Mouse (Mus musculus): Measurements from ENCODE around the gene Dgke.
A peak's percentile ranks its signal among the peaks of the same experiment; 100 is the strongest.
"Not testable (repeated sequence)": the region's sequence is repeated elsewhere in the genome, so short reads cannot be mapped to it uniquely, and the experiment has no call there.

Dgke gene

GRCm38 (mm10) chr11:89066750-89067149 lies at the start of gene Dgke:
TSS of gene Dgke (minus strand) at chr11:89066850.
- no peak for DNase-seq

DNA sequence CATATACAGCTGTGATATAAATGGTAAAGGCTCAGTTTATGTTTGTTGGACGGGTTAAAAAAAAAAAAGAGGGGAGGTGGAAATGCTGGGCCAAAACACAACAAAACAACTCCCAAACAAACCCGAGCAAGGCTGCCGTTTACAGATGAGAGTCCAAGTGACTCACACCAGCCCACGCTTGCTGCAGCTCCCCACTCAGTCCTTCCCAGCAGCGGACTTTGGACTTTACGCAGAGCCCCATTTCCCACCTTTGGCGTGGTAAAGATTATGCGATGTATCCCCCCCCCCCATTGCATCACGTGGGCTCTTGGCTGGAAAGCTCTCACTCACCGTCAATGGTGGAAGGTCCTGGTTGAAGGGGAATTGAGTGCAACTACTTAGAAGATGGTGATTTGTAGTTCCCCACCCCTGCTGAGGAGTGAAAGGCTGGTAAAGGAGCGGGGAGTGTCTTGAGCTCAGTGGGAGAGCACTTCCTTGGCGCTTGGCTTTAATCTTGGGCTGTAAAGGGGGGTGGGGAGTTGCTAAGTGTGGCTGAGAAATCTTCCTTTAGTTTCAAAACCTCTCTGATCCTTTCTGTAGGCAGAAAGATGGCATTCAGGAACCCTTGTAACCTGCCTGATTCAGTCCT lies 40.6 kb upstream of the Dgke start:
- DNase-seq = no peak

GRCm38 (mm10) chr11:89105823-89106222 lies 39.2 kb upstream of the Dgke start:
- peak in 1 of 2 experiments; percentile 21 for DNase-seq

GRCm38 (mm10) chr11:89105211-89105610 lies 38.6 kb upstream of the Dgke start:
- no peak for DNase-seq

DNA sequence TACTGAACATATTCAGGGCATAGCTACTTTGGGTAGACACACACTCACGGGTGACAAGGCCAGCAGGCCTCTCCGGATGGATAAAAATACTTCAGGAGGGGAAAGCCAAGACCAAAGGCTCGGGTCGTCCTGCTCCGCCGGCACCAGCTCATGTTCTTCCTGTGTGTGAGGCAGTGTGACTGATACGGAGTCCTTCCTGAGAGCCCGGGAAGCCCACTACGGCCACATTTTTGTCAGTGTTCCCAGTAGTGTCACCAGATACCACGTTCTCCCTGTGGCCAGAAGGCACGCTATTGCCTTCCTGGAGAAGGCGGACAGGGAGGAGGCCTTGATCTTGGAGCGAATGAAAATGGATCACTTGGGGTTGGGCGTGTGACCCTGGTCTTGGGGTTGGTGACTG lies 36.5 kb upstream of the Dgke start:
- no peak for DNase-seq

- peak; percentile 62 to 66 for DNase-seq
Observed at GRCm38 (mm10) chr11:89100826-89101321, 34.2 kb upstream of the Dgke start.

DNA sequence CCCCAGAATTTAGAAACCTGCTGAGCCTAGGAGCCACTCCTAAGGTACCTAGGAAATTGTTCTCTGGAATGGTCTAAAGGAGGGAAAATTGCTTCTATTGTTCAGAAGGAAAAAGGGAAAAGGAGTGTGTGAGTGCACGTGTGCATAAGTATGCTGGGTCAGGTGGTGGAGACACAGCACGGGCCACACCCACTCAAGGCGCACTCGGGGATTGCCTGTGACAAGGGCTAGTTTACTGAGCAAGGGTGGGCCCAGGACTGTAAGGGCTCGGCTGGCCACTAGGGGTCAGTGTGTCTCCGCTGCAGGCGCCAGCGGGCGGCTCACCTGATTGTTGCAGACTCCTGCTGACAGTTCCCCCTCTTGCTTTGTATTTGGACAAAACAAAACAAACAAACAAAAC lies 33.8 kb upstream of the Dgke start:
- peak; percentile 87 to 91 for DNase-seq

GRCm38 (mm10) chr11:89098930-89099329 lies 32.3 kb upstream of the Dgke start:
- DNase-seq = no peak

DNA sequence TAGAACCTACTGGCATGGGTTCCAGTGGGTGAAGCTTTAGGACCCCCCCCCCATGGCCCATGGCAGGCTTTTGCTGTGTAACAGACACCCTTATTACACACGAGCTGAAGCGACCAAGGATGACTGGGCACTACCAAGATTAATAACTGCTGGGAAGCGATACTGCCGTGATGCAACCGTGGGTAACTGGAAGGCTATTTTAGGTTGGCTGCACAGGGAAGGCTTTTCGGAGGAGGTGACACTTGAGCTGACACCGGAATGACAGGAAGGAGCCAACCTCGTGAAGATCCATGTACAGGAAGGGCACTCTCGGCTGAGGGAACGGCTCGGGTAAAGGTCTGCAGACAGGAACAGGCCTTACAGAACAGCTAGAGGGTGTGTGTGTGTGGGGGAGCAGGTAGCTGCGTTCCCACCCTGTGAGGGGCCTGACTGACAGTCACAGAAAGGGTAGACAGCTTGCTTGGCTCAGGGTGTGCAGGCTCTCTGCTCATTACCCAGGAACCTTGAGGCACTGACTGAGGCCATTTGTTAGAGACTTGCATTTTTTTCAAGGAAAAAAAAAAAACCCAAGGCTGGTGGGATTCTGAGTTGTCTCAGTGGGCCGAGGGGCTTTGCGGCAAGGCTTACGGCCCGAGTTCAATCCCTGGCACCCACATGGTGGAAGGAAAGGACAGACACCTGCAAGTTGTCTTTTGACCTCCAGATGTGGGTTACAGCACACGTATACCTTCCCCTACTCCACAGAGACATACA lies 31.6 kb upstream of the Dgke start:
- no peak for DNase-seq

DNA sequence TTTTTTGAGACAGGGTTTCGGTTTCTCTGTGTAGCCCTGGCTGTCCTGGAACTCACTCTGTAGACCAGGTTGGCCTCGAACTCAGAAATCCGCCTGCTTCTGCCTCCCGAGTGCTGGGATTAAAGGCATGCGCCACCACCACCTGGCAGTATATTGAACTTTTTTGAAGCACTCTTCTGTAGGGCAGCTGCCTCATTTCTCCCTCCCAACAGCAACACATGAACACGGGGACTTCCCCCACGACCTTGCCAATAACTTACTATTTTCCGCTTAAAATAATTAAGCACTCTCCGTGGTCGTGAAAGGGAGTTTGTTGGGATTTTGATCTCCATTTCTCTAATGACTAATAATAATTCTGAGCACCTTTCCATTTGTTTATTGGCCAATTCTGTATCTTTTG lies 30.6 kb upstream of the Dgke start:
- DNase-seq = not testable (repeated sequence)

DNA sequence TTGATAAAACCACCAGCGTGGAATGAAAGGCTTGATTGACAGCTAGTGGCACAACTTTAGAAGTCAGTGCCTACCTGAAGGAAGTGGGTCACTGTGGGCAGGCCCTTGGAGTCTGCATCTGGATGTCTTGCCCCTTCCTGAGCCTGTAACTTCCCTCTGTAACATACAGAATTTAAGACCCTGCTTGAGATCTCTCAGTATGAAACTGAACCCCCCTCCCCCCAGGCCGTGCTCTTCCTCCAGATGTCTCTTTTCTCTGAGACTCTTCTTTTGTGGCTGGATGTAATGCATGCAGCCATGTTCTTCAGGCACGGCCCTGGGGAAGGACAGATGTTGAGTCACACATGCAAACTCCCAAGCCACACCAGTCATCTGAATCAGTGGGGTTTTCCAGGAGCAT lies 28.7 kb upstream of the Dgke start:
- no peak for DNase-seq

DNA sequence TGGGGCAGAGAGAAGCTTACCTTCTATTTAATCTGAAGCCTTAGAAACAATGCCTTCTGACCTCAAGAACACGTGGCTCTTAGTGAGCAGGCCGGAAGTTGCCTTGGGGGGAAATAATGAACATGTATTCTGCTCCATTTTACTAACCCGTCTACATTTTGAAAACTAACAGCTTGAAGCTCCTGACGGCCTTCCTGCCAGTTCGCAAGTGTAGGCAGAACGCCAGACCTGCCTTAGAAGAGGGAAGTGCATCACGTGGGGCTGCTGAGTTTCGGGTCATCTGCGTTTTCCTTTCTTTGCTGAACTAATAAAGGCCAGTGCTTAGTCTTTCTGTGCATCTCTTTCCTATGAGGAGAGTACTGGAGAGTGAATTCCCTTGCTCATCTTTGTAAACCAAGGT lies 26.1 kb upstream of the Dgke start:
- DNase-seq = peak; percentile 53 to 62

GRCm38 (mm10) chr11:89090359-89090758 lies 23.7 kb upstream of the Dgke start:
- not testable (repeated sequence) for DNase-seq

DNA sequence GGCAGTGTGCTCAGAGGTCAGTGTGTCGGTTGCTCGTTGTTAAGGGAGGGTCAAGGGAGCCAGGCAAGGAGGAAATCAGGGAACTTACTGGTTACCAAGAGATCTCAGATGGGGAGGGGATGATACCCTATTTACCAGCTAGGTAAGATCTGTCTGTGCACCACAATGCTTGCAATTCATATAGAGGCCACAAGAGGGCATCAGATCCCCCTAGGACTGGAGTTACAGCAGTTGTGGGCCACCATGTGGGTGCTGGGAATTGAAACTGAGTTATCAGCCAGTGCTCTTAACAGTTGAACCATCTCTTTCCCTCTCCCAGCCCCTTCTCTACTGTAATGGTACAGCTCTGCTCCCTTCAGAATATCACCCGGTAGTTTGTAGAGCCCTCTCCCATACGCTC lies 22.1 kb upstream of the Dgke start:
- no peak for DNase-seq

GRCm38 (mm10) chr11:89086208-89086809 lies 19.7 kb upstream of the Dgke start:
- no peak for DNase-seq

GRCm38 (mm10) chr11:89084601-89085000 lies 18.0 kb upstream of the Dgke start:
- DNase-seq = peak in 1 of 2 experiments; percentile 58

DNA sequence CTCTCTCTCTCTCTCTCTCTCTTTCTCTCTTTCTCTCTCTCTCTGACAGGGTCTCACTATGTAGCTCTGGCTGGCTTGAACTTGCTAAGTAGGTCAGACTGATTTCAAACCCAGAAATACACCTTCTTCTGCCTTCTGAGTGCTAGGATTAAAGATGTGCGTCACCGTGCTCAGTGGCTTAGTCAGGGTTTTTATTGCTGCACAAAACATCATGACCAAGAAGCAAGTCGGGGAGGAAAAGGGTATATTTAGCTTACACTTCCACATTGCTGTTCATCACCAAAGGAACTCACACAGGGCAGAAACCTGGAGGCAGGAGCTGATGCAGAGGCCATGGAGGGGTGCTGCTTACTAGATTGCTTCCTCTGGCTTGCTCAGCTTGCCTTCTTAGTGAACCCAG lies 16.0 kb upstream of the Dgke start:
- not testable (repeated sequence) for DNase-seq

DNA sequence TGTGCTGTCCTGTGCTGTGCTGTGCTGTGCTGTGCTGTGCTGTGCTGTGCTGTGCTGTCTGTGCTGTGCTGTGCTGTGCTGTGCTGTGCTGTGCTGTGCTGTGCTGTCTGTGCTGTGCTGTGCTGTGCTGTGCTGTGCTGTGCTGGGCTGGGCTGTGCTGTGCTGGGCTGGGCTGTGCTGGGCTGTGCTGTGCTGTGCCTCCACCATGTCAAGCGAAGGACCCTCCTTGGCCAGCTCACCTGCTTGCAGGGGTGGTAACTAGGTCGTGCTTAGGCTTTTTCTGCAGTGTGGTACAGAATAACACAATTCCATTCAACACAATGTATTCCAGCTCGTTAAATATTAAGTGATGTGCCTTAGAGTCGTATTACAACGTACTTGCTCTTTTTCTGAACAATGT lies 15.3 kb upstream of the Dgke start:
- not testable (repeated sequence) for DNase-seq

DNA sequence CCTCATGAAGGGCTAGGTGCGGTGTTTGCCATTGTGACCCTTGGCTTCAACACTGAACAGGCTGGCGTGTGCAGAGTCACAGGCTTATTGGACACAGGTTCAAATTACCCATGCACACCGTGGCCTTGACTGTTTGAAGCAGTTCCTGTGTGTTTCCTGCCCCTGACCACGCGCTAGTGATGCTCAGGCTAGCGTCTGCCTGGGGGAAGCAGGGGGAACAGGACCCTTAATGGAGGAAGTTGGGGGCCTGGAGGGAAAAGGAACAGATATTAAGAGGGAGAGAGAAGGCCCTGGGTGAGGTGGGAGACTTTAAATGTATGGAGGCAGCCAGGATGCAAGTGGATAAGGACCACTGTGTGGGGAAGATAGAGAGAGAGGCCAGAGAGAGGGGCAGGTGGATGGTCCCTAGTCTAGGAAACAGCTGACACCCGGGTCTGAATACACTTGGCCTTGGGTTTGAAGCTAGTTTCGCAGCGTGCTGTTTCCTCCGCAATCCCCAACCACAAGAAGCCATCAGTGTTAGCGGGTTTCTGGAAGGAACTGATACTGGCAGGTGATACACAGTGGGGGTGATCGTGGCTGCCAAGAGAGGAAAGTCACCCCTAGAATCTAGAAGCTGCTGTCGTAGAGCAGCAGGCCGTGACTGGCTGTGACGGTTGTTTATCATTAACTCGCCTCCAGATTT lies 12.5 kb upstream of the Dgke start:
- DNase-seq = peak in 1 of 2 experiments; percentile 30

DNA sequence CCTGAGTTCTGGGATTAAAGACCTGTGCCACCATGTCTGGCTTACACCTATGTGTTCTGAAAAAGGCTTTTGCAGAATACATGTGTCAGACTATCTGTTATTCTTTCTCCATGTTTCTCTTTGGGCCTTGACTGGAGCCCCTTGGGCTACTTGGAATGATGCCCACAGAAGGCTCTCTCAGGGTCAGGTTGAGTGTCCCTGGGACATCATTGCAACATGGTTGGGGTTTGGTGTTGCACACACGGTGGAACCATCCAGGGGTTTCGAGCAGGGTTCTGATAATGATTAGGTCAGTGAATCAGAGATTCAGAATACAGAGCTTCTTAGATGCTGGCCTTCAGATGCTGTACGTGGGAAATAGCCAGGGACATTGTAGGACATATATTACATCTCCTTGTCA lies 11.7 kb upstream of the Dgke start:
- no peak for DNase-seq

DNA sequence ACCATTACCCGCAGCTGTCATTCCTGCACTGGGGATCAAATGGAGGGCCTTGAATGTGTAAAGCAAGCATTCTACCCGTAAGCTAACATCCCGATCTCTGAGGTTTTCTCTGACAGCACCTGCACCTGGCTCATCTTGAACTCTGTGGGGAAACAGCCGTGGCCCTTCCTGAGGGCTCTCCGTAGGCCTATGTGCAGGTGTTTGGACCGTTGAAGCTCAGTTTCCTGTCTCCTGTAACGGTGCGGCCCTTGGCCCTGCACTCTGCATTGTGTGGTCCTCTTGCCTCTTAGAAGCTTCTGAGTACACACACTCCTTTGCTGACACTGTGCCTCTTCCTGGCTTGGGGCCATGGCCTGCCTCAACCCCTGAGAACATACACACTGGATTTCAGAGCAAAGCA lies 11.0 kb upstream of the Dgke start:
- DNase-seq = no peak

DNA sequence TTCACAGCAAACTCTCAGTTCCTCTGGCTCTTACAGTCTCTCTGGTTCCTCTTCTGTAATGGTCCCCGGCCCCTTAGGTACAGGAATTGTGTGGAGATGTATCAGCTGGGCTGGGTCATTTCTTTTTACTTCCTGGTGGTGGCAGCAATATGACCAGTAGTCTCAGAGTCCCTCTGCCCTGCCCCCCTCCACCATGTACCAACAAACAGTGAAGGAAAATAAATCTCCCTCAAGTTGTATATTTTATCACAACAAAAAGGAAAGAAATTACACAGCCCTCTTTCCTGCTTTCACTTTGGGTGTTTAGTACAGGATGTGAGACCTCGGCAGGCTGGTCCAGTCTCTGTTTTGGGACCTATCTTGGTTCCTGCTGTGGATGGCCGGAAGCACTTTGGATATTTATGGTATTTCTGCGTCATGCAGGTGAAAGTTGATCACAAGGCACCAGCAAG lies 9.7 kb upstream of the Dgke start:
- DNase-seq = peak in 1 of 2 experiments; percentile 34

DNA sequence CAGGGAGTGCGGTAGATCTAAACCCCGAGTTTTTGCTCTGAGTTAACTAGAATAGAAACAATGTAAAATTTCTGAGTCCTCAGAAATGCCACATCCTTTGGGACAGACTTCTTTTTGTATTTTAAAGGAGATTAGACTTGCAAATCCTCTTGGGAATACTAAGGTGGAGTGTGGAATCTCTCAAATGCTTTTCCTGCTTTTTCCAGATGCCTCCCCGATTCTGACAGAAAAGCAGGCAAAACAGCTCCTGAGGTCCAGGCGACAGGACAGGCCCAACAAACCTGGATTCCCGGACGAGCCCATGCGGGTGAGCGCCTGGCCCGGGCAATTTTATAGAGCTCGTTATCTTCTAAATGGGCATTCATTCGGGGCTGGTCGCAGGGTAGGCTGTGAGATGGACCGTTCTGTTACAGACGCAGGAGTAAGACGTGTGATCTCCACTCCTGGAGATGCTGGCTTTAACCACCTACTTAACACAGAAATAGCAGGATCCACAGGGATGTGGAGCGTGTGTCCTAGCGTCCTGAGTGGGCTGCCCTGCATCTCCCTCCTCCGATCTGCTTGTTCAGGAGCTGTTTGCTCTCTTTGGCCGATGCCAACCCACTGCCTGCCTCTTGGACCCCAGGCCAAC lies 8.2 kb upstream of the Dgke start:
- no peak for DNase-seq
